Mouse (Mus musculus): ENCODE data around the gene Slc22a15.
"Not testable (repeated sequence)": the region's sequence is repeated elsewhere in the genome, so short reads cannot be mapped to it uniquely, and the experiment has no call there.

The Slc22a15 gene

DNA sequence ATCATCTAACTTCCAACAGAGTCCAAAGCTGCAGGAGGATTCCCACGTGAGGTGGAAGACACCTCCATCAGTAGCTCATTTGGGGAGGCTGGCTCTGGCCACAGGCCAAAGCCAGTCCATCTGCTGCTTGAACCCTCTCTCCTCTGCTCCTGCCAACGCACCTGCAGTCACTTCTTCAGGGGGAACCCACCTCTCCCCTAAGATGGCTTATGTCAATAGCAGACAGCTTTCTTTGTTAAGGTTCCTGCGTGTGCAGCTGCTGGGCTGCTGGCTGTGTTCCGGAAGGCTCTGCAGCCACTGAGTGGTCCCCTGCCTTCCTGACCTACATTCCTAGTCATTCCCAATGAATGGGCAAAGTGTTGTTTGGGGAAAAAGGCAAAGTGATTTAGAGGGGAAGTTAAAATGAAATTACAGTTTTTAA, 57.2 kb downstream of the Slc22a15 start:
- no peak for DNase-seq (ENCODE audit: low spot score in 2 of 2)

DNA sequence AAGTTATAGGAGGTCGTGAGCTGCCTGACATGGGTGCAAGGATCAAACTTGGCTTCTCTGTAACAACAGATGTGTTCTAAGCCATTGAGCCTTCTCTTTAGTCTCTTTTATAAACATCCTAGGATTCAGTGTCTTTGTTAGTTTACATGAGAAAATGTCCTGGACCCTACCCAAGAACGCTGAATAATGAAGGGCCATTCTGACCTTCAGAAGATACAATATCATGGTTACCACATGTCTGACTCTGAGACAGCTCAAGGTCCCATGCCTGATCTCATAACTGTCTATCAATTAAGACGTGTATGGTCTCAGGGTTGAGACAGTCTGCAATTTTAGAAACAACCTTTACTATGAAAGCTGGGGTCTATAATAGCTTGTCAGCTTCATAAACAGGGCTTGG, 62.4 kb downstream of the Slc22a15 start:
- no peak for DNase-seq (ENCODE audit: low spot score in 2 of 2)

DNA sequence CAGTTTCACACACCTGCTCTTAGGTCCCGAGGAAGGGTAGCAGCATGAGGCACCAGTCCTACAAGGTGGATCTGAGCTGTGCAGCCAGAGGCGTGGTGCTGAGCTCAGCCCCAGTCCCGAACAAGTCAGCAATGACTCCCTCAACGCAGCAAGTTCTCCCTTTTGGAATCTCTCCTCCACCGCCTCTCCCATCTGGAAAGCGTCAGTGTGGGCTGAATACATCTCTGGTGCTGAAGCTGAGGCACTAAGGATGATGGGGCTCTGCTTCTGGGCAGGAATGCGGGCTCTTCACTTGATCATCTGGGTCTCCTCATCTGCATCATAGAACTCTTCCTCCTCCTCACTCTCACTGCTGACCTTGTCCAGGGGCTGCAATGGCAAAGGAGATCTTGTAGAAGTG, 64.1 kb downstream of the Slc22a15 start:
- DNase-seq (ENCODE audit: low spot score in 2 of 2), result peak; percentile 10 to 23

DNA sequence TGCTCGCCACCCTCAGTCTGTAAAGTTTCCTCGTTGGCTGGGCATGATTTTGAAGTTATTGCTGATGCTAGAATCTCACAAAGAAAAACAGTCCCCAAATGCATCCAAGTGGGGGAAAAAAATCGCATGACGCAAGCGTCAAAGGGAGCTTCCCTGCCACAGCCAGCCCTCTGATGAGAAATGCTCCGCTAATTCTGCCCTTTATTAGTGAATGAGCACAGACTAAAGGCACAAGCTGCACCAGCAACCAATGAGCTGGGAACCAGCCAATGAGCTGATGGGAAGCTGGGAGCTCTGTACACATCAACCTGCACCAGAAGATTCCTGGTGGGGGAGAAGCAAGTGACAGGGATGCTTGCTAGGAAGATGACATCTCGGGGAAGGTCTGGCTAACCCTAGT, 64.5 kb downstream of the Slc22a15 start:
- no peak for DNase-seq (ENCODE audit: low spot score in 2 of 2)

DNA sequence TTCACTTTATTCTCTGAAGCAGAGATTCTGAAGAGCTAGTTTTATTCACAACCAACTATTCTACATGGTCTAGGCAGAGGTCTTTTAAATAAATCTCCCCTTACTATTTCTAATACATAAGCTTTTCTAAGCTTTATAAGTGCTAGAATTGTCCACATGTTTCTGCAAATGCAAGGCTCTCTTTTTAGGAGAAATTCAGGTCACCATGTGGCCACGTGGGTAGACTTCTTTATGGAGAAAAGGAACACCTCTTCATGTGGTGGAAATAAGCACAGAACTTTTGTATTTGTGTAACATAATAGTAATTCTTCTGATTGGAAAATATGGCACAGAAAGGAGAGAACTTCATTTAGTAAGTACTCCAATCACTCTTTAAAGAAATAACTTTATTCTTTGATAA, 70.2 kb downstream of the Slc22a15 start:
- DNase-seq (ENCODE audit: low spot score in 2 of 2), result no peak

DNA sequence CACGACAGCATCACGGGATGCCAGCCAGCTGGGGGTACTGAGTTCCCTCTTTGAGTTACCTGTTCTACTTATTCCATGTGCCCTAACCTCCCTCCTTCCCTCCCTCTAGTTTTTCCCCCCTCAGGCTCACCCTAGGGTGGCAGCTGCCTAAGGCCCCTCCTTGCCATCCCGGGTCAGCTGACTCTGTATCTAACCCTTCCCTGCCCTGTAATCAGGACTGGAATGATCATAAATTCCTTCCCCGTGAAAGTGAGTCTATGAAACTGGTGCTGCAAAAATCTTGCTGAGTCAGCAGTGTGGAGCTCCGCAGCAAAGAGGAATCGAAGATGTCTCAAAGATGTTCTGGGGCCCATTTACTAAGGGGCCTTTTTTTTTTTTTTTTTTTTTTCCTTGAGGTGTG, 72.9 kb downstream of the Slc22a15 start:
- no peak for DNase-seq (ENCODE audit: low spot score in 2 of 2)

DNA sequence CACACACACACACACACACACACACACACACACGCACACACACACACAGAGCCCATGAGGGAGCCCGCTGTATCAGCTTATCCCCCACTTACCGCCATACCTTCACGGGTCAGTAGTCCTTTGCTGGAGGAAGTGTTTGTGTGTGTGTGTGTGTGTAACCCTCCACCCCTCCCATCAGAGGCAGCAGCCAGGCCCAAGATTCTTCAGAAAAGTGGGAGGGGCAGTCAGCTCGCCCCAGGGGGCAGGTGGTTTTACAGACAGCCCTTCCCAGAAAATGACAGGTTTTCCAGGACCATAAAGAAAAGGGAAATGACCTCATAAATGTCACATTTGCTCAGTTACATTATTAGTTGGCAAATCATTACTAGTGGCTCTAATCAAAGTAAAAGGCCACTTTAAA, 75.4 kb downstream of the Slc22a15 start, which contains the start of gene Mab21l3:
Gene Mab21l3 (minus strand): TSS at position 144 of the 400 bp plus-strand sequence.
- no peak for DNase-seq (ENCODE audit: low spot score in 2 of 2)

DNA sequence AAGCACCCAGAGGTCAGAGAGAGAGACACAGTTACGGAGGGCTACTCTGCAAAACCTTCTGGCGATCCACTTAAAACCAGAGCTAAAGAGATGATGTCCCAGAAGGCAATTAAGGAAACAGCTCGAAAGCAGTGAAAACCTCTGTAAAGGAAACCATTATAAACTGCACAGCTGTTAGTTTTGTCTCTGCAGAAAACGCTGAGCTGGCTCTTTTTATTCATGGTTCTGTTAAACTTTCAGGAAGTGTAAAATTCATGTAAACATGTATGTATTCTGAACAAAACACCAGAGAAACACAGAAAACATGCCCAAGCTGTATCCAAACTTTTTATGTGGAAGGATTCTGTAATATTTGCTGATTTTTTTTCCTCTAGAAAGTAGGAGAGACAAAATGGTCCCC, 78.2 kb downstream of the Slc22a15 start:
- DNase-seq (ENCODE audit: low spot score in 2 of 2), result no peak

DNA sequence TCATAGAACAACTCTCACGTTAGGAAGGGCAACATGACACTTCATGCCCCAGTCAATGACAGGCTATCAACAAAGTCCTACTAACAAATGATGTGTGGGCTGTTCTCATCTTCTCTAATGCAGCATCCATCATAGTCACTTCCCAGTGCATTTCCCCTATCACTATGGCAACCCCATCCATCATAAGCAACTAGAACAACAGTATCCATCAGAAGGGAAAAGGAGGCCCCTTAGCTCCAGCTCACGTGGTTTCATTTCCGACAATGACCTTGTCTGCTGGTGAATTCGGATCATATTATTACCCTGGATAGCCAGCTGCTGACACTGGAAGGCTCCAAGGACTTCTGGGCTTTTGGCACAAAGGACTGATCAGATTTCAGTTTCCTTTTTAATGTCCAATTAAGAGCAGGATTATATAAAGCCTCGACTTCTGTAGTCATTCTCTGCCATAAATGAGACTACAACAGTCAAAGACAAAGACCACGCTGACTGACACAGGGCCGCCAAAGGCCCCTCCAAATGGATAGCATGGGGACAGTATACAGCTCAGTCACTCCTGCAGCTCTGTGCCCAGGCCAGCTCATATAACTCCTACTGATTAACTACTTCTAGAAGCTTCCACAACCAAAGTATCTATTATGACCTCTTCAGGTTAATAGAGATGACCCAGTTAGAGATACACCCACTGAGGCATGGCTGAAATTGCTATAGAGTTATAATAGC, 81.7 kb downstream of the Slc22a15 start:
- no peak for DNase-seq (ENCODE audit: low spot score in 2 of 2)

DNA sequence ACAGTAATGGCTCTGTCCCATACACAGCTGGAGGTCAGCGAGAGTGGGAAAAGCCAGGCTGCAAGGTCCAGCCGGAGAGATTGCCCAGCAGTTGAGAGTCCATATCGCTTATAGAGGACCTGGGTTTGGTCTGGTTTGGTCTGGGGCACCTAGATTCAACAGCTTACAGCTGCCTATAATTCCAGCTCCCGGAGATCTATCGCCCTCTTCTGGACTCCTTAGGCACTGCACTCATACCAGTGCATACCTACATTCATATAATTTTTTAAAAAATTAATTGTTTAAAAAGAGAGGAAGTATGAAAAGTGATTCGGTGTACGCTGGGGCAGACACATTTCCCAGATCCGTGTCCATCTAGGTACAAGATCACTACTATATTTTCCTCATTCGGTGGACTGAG, 84.9 kb downstream of the Slc22a15 start:
- no peak for DNase-seq (ENCODE audit: low spot score in 2 of 2)

DNA sequence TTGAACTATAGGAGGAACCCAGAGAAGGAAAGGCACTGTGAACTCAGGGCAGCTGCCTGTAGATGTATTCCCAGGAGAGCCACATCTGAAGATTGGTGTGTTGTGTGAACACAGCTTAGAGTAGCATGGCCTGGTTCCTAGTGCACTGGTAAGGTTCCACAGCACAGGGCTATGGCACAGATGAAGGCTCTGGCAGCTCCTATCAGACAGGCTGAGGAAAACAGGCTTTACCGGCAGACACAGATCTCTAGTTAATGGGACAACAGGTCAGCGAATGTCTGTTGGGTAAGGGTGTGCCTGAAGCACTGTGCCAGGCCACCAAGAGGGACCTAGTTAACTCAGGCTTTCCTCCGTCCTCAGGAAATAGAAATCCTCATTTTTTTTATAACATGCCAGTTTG, 87.3 kb downstream of the Slc22a15 start:
- no peak for DNase-seq (ENCODE audit: low spot score in 2 of 2)

DNA sequence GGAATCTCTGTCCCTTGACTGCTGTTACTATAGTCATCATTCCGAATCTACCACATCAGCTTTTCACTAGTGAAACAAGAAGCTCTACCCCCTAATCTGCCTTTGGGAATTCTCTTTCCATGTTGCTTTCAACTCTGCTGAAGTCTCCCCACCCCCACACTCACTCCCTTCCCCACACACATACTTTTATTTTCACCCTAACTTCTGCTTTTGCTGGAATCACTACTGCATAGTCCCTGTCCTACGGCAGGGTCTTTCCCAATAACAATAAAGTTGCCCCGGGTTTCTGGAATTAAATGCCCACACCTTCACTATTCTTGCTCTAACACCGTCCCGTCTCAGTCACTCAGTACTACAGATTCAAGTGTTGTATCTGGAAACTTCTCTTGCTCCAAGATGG, 87.7 kb downstream of the Slc22a15 start:
- DNase-seq (ENCODE audit: low spot score in 2 of 2), result no peak

DNA sequence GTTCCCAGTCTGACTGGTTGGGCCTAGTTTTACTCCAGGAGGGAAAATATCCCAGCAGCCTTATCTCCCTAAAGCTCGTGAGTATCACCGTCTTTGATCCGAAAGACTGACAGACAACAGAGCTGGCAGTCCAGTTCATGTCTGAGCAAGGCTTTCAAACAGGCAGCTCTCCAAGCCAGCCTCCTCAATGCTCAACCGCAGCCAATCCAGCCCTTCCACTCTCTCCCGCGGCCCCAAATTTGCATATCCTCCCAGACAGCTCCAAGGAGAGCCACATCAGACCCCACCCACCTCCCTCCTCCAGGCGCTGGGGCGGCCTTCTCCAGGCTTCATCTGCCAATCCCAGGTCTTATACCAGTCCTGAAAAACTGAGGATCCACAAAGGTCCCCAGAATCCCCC, 88.2 kb downstream of the Slc22a15 start:
- peak; percentile 31 to 48 for DNase-seq (ENCODE audit: low spot score in 2 of 2)

DNA sequence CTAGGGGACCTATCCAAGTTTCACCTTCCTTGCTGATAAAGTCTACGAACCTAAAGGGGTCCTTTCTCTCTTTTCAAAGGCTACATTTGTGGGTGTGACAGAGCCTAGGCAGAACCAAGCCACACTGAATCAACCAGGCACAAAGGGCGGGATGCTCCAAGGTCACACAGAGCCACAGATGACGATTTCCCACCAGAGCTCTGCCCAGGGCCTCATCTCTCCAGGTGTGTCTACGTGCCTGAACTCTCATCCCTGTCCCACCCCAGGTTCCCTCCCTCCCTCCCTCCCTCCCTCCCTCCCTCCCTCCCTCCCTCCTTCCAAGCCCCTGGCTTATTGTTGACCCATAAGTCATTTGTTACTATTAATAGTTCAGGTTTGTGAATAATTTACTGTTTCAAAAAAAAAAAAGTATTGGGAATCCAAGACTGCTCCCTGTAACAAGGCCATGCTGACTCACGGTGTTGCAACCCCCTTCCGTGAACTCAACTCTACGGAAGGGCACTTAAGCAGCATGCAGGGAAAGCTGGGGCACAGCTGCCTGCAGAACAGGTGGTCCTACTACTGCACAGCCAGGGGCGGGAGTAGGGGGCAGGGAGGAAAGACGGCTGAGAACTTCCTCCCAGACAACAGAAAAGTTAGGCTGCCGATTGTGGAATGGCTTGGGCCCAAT, 92.9 kb downstream of the Slc22a15 start:
- DNase-seq (ENCODE audit: low spot score in 2 of 2), result no peak

DNA sequence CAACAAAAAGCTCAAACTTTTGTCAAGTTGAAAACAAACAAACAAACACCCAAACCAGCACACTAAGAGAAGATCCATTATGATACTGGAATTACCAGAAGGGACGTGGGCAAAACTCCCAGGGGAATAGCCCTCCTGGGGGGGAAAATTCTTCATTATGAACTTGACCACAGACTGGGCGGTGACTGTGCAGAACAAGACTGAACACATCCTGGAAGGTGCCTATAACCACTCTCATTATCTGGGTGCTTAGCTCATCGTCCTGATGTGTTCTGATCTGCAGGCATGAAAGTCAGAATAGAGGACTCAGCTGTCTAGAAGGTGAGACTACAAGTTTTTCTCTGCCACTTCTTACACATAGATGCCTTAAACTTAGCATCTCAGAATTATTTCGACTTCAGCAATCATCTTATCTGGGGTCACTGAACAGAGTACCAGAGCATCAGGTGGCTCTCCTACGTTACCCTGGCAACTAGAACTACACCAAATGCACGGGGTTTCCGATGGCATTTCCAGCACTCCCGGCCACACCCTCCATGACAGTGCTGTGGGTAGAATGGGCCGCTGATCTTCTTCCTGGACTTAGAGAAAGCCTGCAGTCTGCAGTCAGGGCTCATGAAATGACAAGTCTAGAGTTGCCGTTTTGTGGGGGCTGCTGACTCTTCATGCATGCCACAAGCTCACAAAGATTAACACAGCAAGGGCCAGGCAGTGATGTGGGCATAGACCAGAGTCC, 94.2 kb downstream of the Slc22a15 start:
- no peak for DNase-seq (ENCODE audit: low spot score in 2 of 2)

DNA sequence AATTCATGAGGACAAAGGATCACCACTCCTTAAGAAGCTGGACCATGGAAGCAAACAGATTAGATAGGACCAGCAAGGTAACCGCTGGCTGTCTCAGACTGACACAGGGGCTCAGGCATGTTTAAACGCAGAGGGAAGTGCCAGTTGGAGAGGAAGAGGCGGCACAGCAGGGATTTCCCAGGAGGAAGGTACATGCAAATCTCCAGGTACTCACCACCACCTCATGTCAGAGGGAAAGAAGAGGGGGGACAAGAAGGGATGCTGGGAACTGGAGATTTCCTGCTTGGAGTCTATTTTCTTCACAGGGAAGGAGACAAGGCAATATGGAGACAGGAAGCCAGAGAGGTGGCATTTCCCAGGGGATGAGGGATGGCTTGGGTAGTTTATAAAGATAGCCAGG, 95.7 kb downstream of the Slc22a15 start:
- no peak for DNase-seq (ENCODE audit: low spot score in 2 of 2)

DNA sequence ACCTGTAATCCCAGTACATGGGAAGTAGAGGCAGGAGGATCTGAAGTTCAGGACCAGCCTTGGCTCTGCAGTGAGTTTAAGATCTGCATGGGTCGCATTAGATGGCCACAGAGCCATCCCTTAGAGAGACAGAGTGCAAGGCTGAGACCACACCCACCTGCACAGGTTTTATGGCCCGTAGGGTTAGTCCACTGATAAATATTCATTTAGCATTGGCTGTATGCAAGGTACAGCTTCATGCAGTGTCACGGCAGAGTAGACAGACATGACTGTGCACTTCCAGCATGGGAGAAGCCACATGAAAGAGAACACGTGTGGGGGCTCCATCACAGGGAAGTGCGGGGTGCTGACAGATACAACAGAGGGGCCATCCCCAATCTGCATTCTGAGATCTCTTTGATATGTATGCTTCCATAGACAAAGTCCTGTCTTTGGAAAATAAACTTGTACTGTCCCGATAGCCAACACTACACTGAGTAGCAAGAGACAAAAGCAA, 97.0 kb downstream of the Slc22a15 start:
- no peak for DNase-seq (ENCODE audit: low spot score in 2 of 2)

DNA sequence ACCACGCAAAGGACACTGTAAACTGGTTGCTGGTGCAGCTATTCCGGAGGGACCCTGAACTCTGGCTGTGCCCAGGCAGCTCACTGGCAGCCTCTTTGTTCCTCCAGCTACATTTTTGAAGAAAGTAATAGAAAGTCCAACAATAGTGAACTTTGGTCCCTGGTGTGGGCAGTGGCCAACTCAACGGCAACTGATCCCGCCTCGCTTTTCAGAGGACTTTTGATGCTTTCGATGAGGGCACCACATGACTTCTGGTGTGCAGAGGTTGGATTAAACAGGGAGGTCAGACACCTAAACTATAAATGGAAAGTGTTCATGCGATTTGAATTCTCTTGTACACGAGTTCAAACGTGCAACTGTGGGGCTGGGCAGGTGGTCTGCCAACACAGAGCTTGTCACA, 99.9 kb downstream of the Slc22a15 start:
- no peak for DNase-seq (ENCODE audit: low spot score in 2 of 2)

DNA sequence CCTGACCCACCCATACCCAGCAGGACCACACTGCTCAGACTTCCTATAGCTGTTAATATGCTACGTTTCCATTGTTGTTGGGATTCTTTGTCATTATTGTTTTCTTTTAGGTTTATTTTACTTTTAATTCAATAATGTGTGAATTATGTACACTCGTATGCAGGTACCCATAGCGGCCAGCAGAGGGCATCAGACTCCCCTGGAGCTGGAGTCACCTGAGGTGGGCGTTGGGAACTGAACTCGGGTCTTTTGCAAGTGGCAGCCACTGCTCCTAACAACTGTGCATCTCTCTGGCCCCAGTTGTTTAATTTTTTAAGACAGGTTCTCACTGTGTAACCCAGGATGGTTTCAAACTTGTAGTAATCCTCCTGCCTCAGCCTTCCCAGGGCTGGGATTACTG, 102.2 kb downstream of the Slc22a15 start:
- no peak for DNase-seq (ENCODE audit: low spot score in 2 of 2)

DNA sequence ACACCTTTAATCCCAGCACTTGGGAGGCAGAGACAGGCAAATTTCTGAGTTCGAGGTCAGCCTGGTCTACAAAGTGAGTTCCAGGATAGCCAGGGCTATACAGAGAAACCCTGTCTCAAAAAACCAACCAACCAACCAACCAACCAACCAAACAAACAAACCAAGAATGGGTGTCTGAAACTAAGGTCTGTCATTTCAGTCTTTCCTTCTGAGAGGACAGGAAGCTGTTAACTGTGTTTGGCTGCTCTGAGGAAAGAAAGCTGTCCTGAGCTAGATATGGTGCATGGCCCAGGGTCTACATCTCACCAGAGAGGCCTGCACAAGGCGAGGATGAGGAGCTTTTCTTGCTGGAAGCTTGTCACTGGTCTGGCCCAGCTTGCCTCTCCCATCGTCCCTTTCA, 103.5 kb downstream of the Slc22a15 start:
- DNase-seq (ENCODE audit: low spot score in 2 of 2), result not testable (repeated sequence)

DNA sequence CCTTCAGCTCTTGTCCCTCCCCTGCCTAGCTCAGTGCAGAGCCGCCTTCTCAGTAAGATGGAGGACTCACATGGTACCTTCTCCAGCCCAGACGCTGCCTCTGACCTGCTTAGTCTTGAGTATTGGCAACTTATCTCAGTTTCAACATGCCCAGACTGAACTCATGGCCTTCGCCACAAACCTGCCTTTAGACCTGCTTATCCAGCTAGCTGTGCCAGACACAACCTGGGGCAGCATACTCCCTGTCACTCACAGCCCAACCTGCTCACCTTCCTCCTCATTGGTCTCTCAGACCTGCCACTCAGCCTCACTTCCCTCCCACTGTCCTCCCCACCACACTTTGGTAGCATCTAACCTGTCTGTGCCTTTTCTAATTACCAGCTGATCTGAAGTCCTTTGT, 108.2 kb downstream of the Slc22a15 start:
- no peak for DNase-seq (ENCODE audit: low spot score in 2 of 2)

DNA sequence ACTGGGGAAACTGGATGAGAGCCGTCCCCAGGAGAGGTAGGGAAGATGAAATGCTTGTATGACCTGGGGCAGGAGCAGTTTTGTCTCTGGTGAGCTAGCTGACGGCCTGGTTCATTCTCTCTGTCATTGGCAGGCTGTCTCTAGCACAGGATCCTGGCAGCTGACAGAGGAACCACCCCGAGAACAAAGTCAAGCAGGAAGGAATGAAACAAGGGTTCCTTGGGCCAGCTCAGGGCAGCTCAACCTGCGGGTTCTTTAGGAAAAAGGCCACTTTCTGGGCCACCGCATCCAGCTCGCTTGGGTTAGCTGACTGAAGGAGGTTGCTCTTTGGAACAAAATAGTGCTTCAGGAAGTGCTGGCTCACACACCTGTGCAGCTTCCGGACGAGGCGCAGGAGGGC, 109.5 kb downstream of the Slc22a15 start:
- DNase-seq (ENCODE audit: low spot score in 2 of 2), result no peak

Data from frontal cortex, postnatal 25 days (tissue).